Mouse (Mus musculus) liver, embryonic 15.5 days (tissue): Measurements from ENCODE around the gene Gm45753. TPM values are rescaled to one million over a fixed set of nuclear protein-coding genes. Genes with fewer than 3 reads are reported as not detected.

Experiments used
- ATAC-seq: fragments of 200-750 bp; cut with Nextera tagmentation; 2 replicates; pipeline ENCODE4 v1.8.0; 2017; ENCODE audit warnings: moderate number of reproducible peaks, mild to moderate bottlenecking, moderate library complexity; ENCODE audit not compliant: insufficient read depth
- H3K27ac ChIP-seq: fragments of 300-500 bp; sonication (generic); replicated peaks from 2 replicates; pipeline ENCODE4 v1.5.1; 2015; ENCODE audit warnings: mild to moderate bottlenecking, inconsistent platforms
- H3K27me3 ChIP-seq: fragments of 300-500 bp; sonication (generic); 2 replicates; pipeline ENCODE4 v1.6.1; 2015; ENCODE audit warnings: mild to moderate bottlenecking, inconsistent platforms
- H3K36me3 ChIP-seq: fragments of 300-500 bp; sonication (generic); replicated peaks from 2 replicates; pipeline ENCODE4 v1.6.1; 2015; ENCODE audit warnings: moderate library complexity, mild to moderate bottlenecking, inconsistent platforms
- H3K4me1 ChIP-seq: fragments of 300-500 bp; sonication (generic); replicated peaks from 2 replicates; pipeline ENCODE4 v1.6.1; 2015; ENCODE audit warnings: inconsistent platforms
- H3K4me2 ChIP-seq: fragments of 300-500 bp; sonication (generic); 2 replicates; pipeline ENCODE4 v1.6.1; 2015; ENCODE audit warnings: moderate library complexity, mild to moderate bottlenecking, inconsistent platforms
- H3K4me3 ChIP-seq: fragments of 300-500 bp; sonication (generic); replicated peaks from 2 replicates; pipeline ENCODE4 v1.5.1; 2015; ENCODE audit warnings: mild to moderate bottlenecking, inconsistent platforms
- H3K9ac ChIP-seq: fragments of 300-500 bp; sonication (generic); 2 replicates; pipeline ENCODE4 v1.6.1; 2015; ENCODE audit warnings: moderate library complexity, mild to moderate bottlenecking, inconsistent platforms
- H3K9me3 ChIP-seq: fragments of 300-500 bp; sonication (generic); replicated peaks from 2 replicates; pipeline ENCODE4 v1.6.1; 2016; ENCODE audit warnings: inconsistent platforms
- WGBS: fragments of 180-500 bp; shearing (Covaris S2); methylation state at CpG from one replicate; pipeline ENCODE4 v1.1.7; 2015; ENCODE audit warnings: mixed read lengths; ENCODE audit not compliant: insufficient replicate concordance; 5-methylcytosine and 5-hydroxymethylcytosine counted together
- polyA plus RNA-seq: library from polyadenylated mRNA; unstranded; fragments of >200 nt; fragmentation: Nextera tagmentation; extraction: Ambion mirVana; gene quantifications from 2 replicates; pipeline ENCODE4 v1.2.1, GENCODE M21; 2015

Gm45753 gene
- polyA plus RNA-seq, 1 experiment from 2014 or later = 14.8 TPM

- H3K9ac ChIP-seq = no peak overlapping the region
- no peak overlapping the region for H3K4me2 ChIP-seq
- no peak for ATAC-seq
- H3K36me3 ChIP-seq = no peaks in the 10 kb centered on the region; the same call in 1 of the 2 replicates
- H3K4me1 ChIP-seq = no peaks in the 10 kb centered on the region
- no peak overlapping the region for H3K4me3 ChIP-seq
- no peaks in the 10 kb centered on the region for H3K9me3 ChIP-seq
- no peak overlapping the region for H3K27ac ChIP-seq
- 60% methylated on average over 4 of the region's 4 CpGs for WGBS
- H3K27me3 ChIP-seq = no peaks in the 10 kb centered on the region
Observed at GRCm38 (mm10) chr8:45274317-45274716, 33.9 kb downstream of the Gm45753 start.

GRCm38 (mm10) chr8:45269056-45269455, 39.2 kb downstream of the Gm45753 start:
- Histone ChIP-seq H3K27ac (no peak overlapping the region), H3K4me3 (no peak overlapping the region), H3K9me3 (no peaks in the 10 kb centered on the region), H3K36me3 (no peaks in the 10 kb centered on the region; the same call in 1 of the 2 replicates), H3K27me3 (no peaks in the 10 kb centered on the region), H3K4me2 (no peak overlapping the region), H3K9ac (no peak overlapping the region), H3K4me1 (peaks cover 3% of the 10 kb centered on the region)
- no peak for ATAC-seq

DNA sequence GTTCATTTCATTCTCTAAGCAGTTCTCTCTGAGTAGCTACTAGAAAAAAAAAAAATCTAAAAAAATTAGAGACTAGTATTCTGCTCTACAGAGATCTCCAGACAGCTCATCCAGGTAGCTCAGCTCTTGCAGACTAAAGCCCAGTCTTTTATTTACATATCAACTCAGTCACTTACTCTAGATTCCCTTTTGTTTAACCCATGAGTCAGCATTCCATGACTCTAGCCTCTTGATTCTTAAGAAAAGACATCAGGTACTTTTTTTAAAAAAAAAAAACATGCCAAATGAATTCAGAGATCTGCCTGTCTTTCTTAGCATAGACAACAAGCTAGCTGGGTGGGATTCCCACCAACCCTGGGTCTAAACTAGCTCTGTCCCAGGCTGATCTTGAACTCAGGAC, 39.8 kb downstream of the Gm45753 start:
- no peak for ATAC-seq
- no peak overlapping the region for H3K27ac ChIP-seq
- no peak overlapping the region for H3K9ac ChIP-seq
- no peaks in the 10 kb centered on the region; the same call in 1 of the 2 replicates for H3K36me3 ChIP-seq
- H3K4me3 ChIP-seq = no peak overlapping the region
- H3K4me2 ChIP-seq = no peak overlapping the region
- peaks cover 3% of the 10 kb centered on the region for H3K4me1 ChIP-seq
- no peaks in the 10 kb centered on the region for H3K9me3 ChIP-seq
- no peaks in the 10 kb centered on the region for H3K27me3 ChIP-seq

DNA sequence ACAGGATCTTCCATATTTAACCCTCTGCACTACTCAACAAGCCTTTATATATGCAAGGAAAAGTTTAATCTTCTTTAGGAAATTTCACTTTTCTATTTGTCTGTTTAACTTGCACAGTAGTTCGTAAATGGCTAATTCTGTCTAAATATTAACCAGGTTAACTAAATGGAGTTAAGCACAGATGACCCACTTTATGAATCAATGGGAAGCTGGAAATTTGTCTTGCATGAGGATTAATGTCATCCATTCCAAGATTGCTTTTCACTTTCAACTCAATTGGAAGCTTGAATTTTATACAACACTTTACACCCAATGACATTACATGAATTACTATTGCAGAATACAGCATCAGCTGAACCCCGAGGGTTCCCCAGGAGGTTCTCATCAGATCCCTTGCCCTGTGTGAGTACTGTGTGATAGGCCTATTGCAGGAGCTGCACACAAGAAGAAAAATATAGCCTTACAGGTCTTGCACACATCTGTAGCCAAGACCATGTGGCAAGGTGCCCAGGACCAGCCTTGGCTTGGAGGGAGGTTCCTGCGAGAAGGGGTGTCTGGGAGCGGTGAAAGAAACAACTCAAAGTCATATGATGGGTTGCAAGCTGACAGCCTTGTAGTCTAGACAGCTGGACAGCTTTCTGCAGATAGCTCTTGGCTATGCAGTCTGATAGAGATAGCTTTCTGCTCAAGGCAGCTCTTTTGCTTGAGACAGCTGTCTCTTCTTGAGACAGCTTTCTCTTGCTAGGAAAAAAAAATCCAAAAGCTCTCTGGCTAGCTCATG, 40.5 kb downstream of the Gm45753 start:
- no peak for ATAC-seq
- H3K9ac ChIP-seq = no peak overlapping the region
- H3K4me2 ChIP-seq = no peak overlapping the region
- H3K4me3 ChIP-seq = no peak overlapping the region
- no peaks in the 10 kb centered on the region for H3K36me3 ChIP-seq
- 68% methylated on average over 4 of the region's 4 CpGs for WGBS
- peaks cover 3% of the 10 kb centered on the region for H3K4me1 ChIP-seq
- no peaks in the 10 kb centered on the region for H3K27me3 ChIP-seq
- H3K9me3 ChIP-seq = no peaks in the 10 kb centered on the region
- H3K27ac ChIP-seq = 0 out of 2 replicates have a peak overlapping the region, but pooled peaks have one; percentile 8

DNA sequence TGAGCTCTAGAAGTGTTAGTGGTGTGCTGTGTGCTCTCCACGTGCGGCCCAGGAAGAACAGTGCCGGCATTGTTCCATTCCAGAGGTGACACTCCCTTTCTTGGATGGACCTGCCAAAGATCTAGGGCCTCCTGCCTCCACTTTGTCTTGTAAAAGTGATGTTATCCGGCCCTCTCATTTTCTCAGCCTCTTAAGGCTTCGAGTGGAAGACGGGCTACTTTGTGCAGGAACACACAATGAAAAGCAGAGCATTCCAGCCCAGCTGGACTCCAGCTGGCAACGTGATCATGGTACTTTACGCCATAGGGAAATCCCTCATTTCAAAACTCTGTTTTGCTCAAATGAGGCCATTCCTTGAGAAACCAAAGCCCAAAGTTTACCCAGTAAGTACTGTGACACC, 41.3 kb downstream of the Gm45753 start:
- Histone ChIP-seq H3K27me3 (no peaks in the 10 kb centered on the region), H3K36me3 (no peaks in the 10 kb centered on the region), H3K4me3 (no peak overlapping the region), H3K27ac (0 out of 2 replicates have a peak overlapping the region, but pooled peaks have one; percentile 41), H3K4me1 (peaks cover 3% of the 10 kb centered on the region), H3K4me2 (no peak overlapping the region), H3K9ac (no peak overlapping the region), H3K9me3 (no peaks in the 10 kb centered on the region)
- 64% methylated on average over 8 of the region's 8 CpGs for WGBS
- no peak for ATAC-seq

GRCm38 (mm10) chr8:45264918-45265317, 43.3 kb downstream of the Gm45753 start:
- H3K4me1 ChIP-seq = peaks cover 3% of the 10 kb centered on the region
- H3K36me3 ChIP-seq = no peaks in the 10 kb centered on the region
- no peak overlapping the region for H3K4me3 ChIP-seq
- no peaks in the 10 kb centered on the region for H3K27me3 ChIP-seq
- H3K9ac ChIP-seq = no peak overlapping the region
- H3K4me2 ChIP-seq = no peak overlapping the region
- H3K9me3 ChIP-seq = no peaks in the 10 kb centered on the region
- peak; percentile 81 for ATAC-seq
- 40% methylated on average over 4 of the region's 4 CpGs for WGBS
- peak overlapping the region; percentile 62 for H3K27ac ChIP-seq

DNA sequence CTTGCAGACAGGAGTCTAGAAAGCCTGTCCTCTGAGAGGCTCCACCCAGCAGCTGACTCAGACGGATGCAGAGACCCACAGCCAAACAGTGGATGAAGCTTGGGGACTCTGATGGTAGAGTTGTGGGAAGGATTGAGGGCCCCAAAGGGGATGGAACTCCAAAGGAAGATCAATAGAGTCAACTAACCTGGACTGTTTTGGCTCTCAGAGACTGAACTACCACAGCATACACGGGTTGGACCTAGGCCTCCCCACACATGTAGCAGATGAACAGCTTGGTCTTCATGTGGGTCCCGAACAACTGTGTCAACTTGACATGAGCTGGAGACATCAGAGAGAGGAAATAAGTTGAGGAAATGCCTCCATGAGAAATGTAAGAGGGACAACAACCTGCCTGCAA, 45.4 kb downstream of the Gm45753 start:
- Histone ChIP-seq H3K4me2 (no peak overlapping the region), H3K36me3 (no peaks in the 10 kb centered on the region), H3K27me3 (no peaks in the 10 kb centered on the region), H3K9ac (no peak overlapping the region), H3K27ac (peak overlapping the region; percentile 76), H3K4me1 (peaks cover 3% of the 10 kb centered on the region), H3K9me3 (no peaks in the 10 kb centered on the region), H3K4me3 (no peak overlapping the region)
- WGBS = 48% methylated on average over 3 of the region's 3 CpGs
- ATAC-seq = no peak

- no peak within 1 kb of the TSS for H3K9ac ChIP-seq
- H3K4me3 ChIP-seq = peak within 1 kb of the TSS; percentile 28
- H3K36me3 ChIP-seq = no peaks in the 10 kb centered on the region
- peaks cover 1% of the 10 kb centered on the region; the same call in 1 of the 2 replicates for H3K4me1 ChIP-seq
- H3K27ac ChIP-seq = peak within 1 kb of the TSS; percentile 76
- peak within 1 kb of the TSS; percentile 4; the same call in 1 of the 2 replicates for H3K4me2 ChIP-seq
- ATAC-seq = peak; percentile 66
- no peaks in the 10 kb centered on the region for H3K9me3 ChIP-seq
- 54% methylated on average over 10 of the region's 10 CpGs for WGBS
- H3K27me3 ChIP-seq = no peaks in the 10 kb centered on the region
Observed at GRCm38 (mm10) chr8:45261920-45262319, 46.3 kb downstream of the Gm45753 start, which contains the start of gene F11. F11 (minus strand) TSS chr8:45262031.

DNA sequence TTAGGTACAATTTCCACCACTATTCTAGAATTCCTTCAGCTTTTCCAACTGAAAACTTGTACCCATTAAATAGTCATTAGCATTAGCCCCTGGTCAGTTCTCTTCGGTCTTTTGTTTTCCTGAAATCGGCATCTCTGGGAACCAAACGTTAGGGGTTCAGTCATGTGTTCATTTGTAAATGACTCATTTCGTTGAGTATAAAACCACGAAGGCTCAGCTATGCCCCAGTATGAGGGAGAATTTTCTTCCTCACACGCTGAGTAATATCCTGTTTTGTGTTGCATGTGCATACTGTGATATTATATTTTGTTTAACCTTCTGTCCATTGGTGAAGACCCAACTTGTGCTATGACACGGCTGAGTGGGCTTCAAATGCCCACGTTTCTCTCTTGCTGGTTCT, 49.8 kb downstream of the Gm45753 start:
- no peaks in the 10 kb centered on the region for H3K36me3 ChIP-seq
- no peaks in the 10 kb centered on the region for H3K9me3 ChIP-seq
- H3K27ac ChIP-seq = no peak overlapping the region
- no peak overlapping the region for H3K4me2 ChIP-seq
- no peak overlapping the region for H3K9ac ChIP-seq
- no peak for ATAC-seq
- no peak overlapping the region for H3K4me3 ChIP-seq
- no peaks in the 10 kb centered on the region for H3K4me1 ChIP-seq
- WGBS = 64% methylated on average over 8 of the region's 8 CpGs
- no peaks in the 10 kb centered on the region for H3K27me3 ChIP-seq

- H3K4me2 ChIP-seq = no peak overlapping the region
- no peaks in the 10 kb centered on the region for H3K27me3 ChIP-seq
- no peaks in the 10 kb centered on the region for H3K4me1 ChIP-seq
- H3K27ac ChIP-seq = no peak overlapping the region
- no peak overlapping the region for H3K4me3 ChIP-seq
- no peaks in the 10 kb centered on the region for H3K36me3 ChIP-seq
- WGBS = 74% methylated on average over 12 of the region's 12 CpGs
- no peaks in the 10 kb centered on the region for H3K9me3 ChIP-seq
- no peak overlapping the region for H3K9ac ChIP-seq
- ATAC-seq = no peak
Observed at GRCm38 (mm10) chr8:45255040-45255439, 53.2 kb downstream of the Gm45753 start.

DNA sequence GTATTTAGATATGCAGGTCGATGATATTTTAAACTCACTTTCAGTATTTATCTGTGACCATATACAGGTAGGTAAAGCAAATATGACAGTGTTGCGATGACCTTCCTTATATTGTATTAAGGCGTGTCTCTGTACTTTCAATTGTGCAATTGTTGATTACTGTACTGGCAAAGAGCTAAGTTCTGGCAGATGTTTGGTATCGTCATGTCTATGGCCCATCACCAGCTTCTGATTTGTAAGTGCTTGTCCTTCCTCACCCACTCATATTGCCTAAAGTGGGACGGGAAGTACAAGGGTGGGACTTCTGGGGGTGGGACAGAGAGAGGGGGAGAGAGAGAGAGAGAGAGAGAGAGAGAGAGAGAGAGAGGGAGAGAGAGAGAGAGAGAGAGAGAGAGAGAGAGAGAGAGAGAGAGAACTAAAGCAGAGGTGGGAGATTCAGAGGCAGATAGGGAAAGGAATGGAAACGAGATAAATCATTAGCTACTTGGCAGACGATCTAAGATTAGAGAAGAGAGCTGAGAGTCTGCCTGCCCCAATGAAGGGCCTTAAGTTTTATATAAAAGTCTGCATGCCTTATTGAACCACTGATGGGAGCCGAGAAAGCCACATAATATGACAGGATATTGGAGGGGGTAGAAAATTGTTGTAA, 53.9 kb downstream of the Gm45753 start:
- no peak overlapping the region for H3K9ac ChIP-seq
- H3K27ac ChIP-seq = no peak overlapping the region
- H3K36me3 ChIP-seq = no peaks in the 10 kb centered on the region
- no peaks in the 10 kb centered on the region for H3K27me3 ChIP-seq
- H3K9me3 ChIP-seq = no peaks in the 10 kb centered on the region
- no peak overlapping the region for H3K4me3 ChIP-seq
- H3K4me2 ChIP-seq = no peak overlapping the region
- ATAC-seq = 0 out of 2 replicates have a peak, but pooled peaks have one; percentile 25
- 54% methylated on average over 8 of the region's 8 CpGs for WGBS
- no peaks in the 10 kb centered on the region for H3K4me1 ChIP-seq
